Mouse (Mus musculus): ENCODE data around the gene Fchsd2. TPM values are rescaled to one million over a fixed set of nuclear protein-coding genes. Genes with fewer than 3 reads are reported as not detected.
"Not testable (repeated sequence)": the region's sequence is repeated elsewhere in the genome, so short reads cannot be mapped to it uniquely, and the experiment has no call there.

Gene Fchsd2
- polyA plus RNA-seq, 1 experiment from 2014 or later, result 27.9 TPM

- Histone ChIP-seq H3K36me3 (no peaks in the 10 kb centered on the region), H3K9me3 (no peaks in the 10 kb centered on the region), H3K4me1 (replicated peaks) (peaks cover 4% of the 10 kb centered on the region; the same call in 1 of the 2 replicates), H3K4me3 (replicated peaks) (no peak overlapping the region), H3K4me2 (no peak overlapping the region), H3K9ac (replicated peaks) (no peak overlapping the region), H3K27ac (no peak overlapping the region), H3K27me3 (no peaks in the 10 kb centered on the region)
- 87% methylated on average over 3 of the region's 3 CpGs for WGBS
- ATAC-seq (ENCODE audit: insufficient number of reproducible peaks, insufficient read depth, low FRiP score, low TSS enrichment, low read depth), result no peak
These were observed 56.4 kb downstream of the Fchsd2 start for GRCm38 (mm10) chr7:101149039-101149438.

GRCm38 (mm10) chr7:101154883-101155282 lies 62.2 kb downstream of the Fchsd2 start:
- H3K4me3 ChIP-seq (replicated peaks), result not testable (repeated sequence)
- WGBS, result 93% methylated on average over 15 of the region's 15 CpGs

GRCm38 (mm10) chr7:101155284-101155683 lies 62.6 kb downstream of the Fchsd2 start:
- H3K9ac ChIP-seq (replicated peaks), result no peak overlapping the region
- WGBS, result 92% methylated on average over 3 of the region's 3 CpGs

More at GRCm38 (mm10) chr7:101154883-101155282, 62.2 kb downstream of the Fchsd2 start:
- H3K27ac ChIP-seq; H3K9ac ChIP-seq (replicated peaks); H3K9me3 ChIP-seq; H3K4me1 ChIP-seq (replicated peaks); H3K27me3 ChIP-seq; H3K36me3 ChIP-seq; H3K4me2 ChIP-seq; ATAC-seq (ENCODE audit: insufficient number of reproducible peaks, insufficient read depth, low FRiP score, low TSS enrichment, low read depth): not testable (repeated sequence)

GRCm38 (mm10) chr7:101160266-101160665 lies 67.6 kb downstream of the Fchsd2 start:
- no peak overlapping the region for H3K4me3 ChIP-seq (replicated peaks)
- no peaks in the 10 kb centered on the region for H3K9me3 ChIP-seq
- H3K4me2 ChIP-seq, result no peak overlapping the region
- H3K36me3 ChIP-seq, result no peaks in the 10 kb centered on the region
- H3K9ac ChIP-seq (replicated peaks), result no peak overlapping the region
- no peak overlapping the region for H3K27ac ChIP-seq
- H3K4me1 ChIP-seq (replicated peaks), result no peaks in the 10 kb centered on the region
- no peak for ATAC-seq (ENCODE audit: insufficient number of reproducible peaks, insufficient read depth, low FRiP score, low TSS enrichment, low read depth)
- no peaks in the 10 kb centered on the region for H3K27me3 ChIP-seq
- 78% methylated on average over 2 of the region's 2 CpGs for WGBS

More at GRCm38 (mm10) chr7:101155284-101155683, 62.6 kb downstream of the Fchsd2 start:
- Histone ChIP-seq H3K4me1 (replicated peaks) (no peaks in the 10 kb centered on the region), H3K27me3 (no peaks in the 10 kb centered on the region), H3K4me3 (replicated peaks) (no peak overlapping the region), H3K9me3 (no peaks in the 10 kb centered on the region), H3K27ac (no peak overlapping the region), H3K36me3 (no peaks in the 10 kb centered on the region), H3K4me2 (no peak overlapping the region)
- no peak for ATAC-seq (ENCODE audit: insufficient number of reproducible peaks, insufficient read depth, low FRiP score, low TSS enrichment, low read depth)

GRCm38 (mm10) chr7:101162781-101163180 lies 70.1 kb downstream of the Fchsd2 start:
- H3K4me3 ChIP-seq (replicated peaks), result no peak overlapping the region
- no peaks in the 10 kb centered on the region for H3K36me3 ChIP-seq
- H3K27me3 ChIP-seq, result no peaks in the 10 kb centered on the region
- WGBS, result 100% methylated on average over 1 of the region's 1 CpGs
- no peak for ATAC-seq (ENCODE audit: insufficient number of reproducible peaks, insufficient read depth, low FRiP score, low TSS enrichment, low read depth)
- no peak overlapping the region for H3K27ac ChIP-seq
- no peak overlapping the region for H3K9ac ChIP-seq (replicated peaks)
- no peaks in the 10 kb centered on the region for H3K9me3 ChIP-seq
- H3K4me1 ChIP-seq (replicated peaks), result no peaks in the 10 kb centered on the region
- H3K4me2 ChIP-seq, result no peak overlapping the region

GRCm38 (mm10) chr7:101163878-101164277 lies 71.2 kb downstream of the Fchsd2 start:
- 84% methylated on average over 4 of the region's 4 CpGs for WGBS
- no peaks in the 10 kb centered on the region for H3K27me3 ChIP-seq
- no peaks in the 10 kb centered on the region for H3K36me3 ChIP-seq
- no peaks in the 10 kb centered on the region for H3K4me1 ChIP-seq (replicated peaks)
- H3K4me3 ChIP-seq (replicated peaks), result no peak overlapping the region
- H3K4me2 ChIP-seq, result no peak overlapping the region
- H3K27ac ChIP-seq, result no peak overlapping the region
- H3K9ac ChIP-seq (replicated peaks), result no peak overlapping the region
- ATAC-seq (ENCODE audit: insufficient number of reproducible peaks, insufficient read depth, low FRiP score, low TSS enrichment, low read depth), result no peak
- no peaks in the 10 kb centered on the region for H3K9me3 ChIP-seq

GRCm38 (mm10) chr7:101166568-101166967 lies 73.9 kb downstream of the Fchsd2 start:
- Histone ChIP-seq H3K9me3 (no peaks in the 10 kb centered on the region), H3K4me1 (replicated peaks) (no peaks in the 10 kb centered on the region), H3K36me3 (no peaks in the 10 kb centered on the region), H3K9ac (replicated peaks) (no peak overlapping the region), H3K27ac (no peak overlapping the region), H3K4me3 (replicated peaks) (no peak overlapping the region), H3K27me3 (no peaks in the 10 kb centered on the region), H3K4me2 (no peak overlapping the region)
- 39% methylated on average over 2 of the region's 2 CpGs for WGBS
- ATAC-seq (ENCODE audit: insufficient number of reproducible peaks, insufficient read depth, low FRiP score, low TSS enrichment, low read depth), result no peak

GRCm38 (mm10) chr7:101170482-101170881 lies 77.8 kb downstream of the Fchsd2 start:
- 66% methylated on average over 3 of the region's 3 CpGs for WGBS
- H3K27me3 ChIP-seq, result no peaks in the 10 kb centered on the region
- H3K4me2 ChIP-seq, result no peak overlapping the region
- no peaks in the 10 kb centered on the region for H3K36me3 ChIP-seq
- H3K4me1 ChIP-seq (replicated peaks), result no peaks in the 10 kb centered on the region
- no peaks in the 10 kb centered on the region for H3K9me3 ChIP-seq
- H3K4me3 ChIP-seq (replicated peaks), result no peak overlapping the region
- no peak for ATAC-seq (ENCODE audit: insufficient number of reproducible peaks, insufficient read depth, low FRiP score, low TSS enrichment, low read depth)
- H3K27ac ChIP-seq, result no peak overlapping the region
- H3K9ac ChIP-seq (replicated peaks), result no peak overlapping the region

GRCm38 (mm10) chr7:101171002-101171401 lies 78.3 kb downstream of the Fchsd2 start:
- WGBS, result 88% methylated on average over 1 of the region's 1 CpGs
- Histone ChIP-seq H3K36me3 (no peaks in the 10 kb centered on the region), H3K27me3 (no peaks in the 10 kb centered on the region), H3K4me3 (replicated peaks) (no peak overlapping the region), H3K4me2 (no peak overlapping the region), H3K9me3 (no peaks in the 10 kb centered on the region), H3K9ac (replicated peaks) (no peak overlapping the region), H3K27ac (no peak overlapping the region), H3K4me1 (replicated peaks) (no peaks in the 10 kb centered on the region)
- no peak for ATAC-seq (ENCODE audit: insufficient number of reproducible peaks, insufficient read depth, low FRiP score, low TSS enrichment, low read depth)

GRCm38 (mm10) chr7:101173331-101173730 lies 80.7 kb downstream of the Fchsd2 start:
- Histone ChIP-seq H3K36me3 (0 out of 2 replicates have a peak, but pooled peaks cover 2% of the 10 kb centered on the region), H3K27me3 (no peaks in the 10 kb centered on the region), H3K9ac (replicated peaks) (no peak overlapping the region), H3K4me3 (replicated peaks) (no peak overlapping the region), H3K27ac (no peak overlapping the region), H3K9me3 (no peaks in the 10 kb centered on the region), H3K4me1 (replicated peaks) (no peaks in the 10 kb centered on the region), H3K4me2 (no peak overlapping the region)
- ATAC-seq (ENCODE audit: insufficient number of reproducible peaks, insufficient read depth, low FRiP score, low TSS enrichment, low read depth), result no peak
- WGBS, result 94% methylated on average over 3 of the region's 3 CpGs

GRCm38 (mm10) chr7:101178751-101179150 lies 86.1 kb downstream of the Fchsd2 start:
- H3K27me3 ChIP-seq, result no peaks in the 10 kb centered on the region
- H3K9me3 ChIP-seq, result no peaks in the 10 kb centered on the region
- no peak overlapping the region for H3K27ac ChIP-seq
- no peak overlapping the region for H3K4me2 ChIP-seq
- no peak for ATAC-seq (ENCODE audit: insufficient number of reproducible peaks, insufficient read depth, low FRiP score, low TSS enrichment, low read depth)
- peaks cover 5% of the 10 kb centered on the region; the same call in 1 of the 2 replicates for H3K36me3 ChIP-seq
- WGBS, result 94% methylated on average over 2 of the region's 2 CpGs
- no peak overlapping the region for H3K9ac ChIP-seq (replicated peaks)
- H3K4me1 ChIP-seq (replicated peaks), result no peaks in the 10 kb centered on the region
- H3K4me3 ChIP-seq (replicated peaks), result no peak overlapping the region

- Histone ChIP-seq H3K9me3 (no peaks in the 10 kb centered on the region), H3K4me2 (no peak overlapping the region), H3K36me3 (peaks cover 20% of the 10 kb centered on the region; the same call in 1 of the 2 replicates), H3K9ac (replicated peaks) (no peak overlapping the region), H3K4me3 (replicated peaks) (no peak overlapping the region), H3K27ac (no peak overlapping the region), H3K4me1 (replicated peaks) (no peaks in the 10 kb centered on the region), H3K27me3 (no peaks in the 10 kb centered on the region)
- no peak for ATAC-seq (ENCODE audit: insufficient number of reproducible peaks, insufficient read depth, low FRiP score, low TSS enrichment, low read depth)
- 91% methylated on average over 3 of the region's 3 CpGs for WGBS
These were observed 98.8 kb downstream of the Fchsd2 start for GRCm38 (mm10) chr7:101191326-101191969.
